Mouse (Mus musculus) intestine, postnatal 0 days (tissue): Measurements from ENCODE around the gene Limk2. TPM values are rescaled to one million over a fixed set of nuclear protein-coding genes. Genes with fewer than 3 reads are reported as not detected.

Source experiments
- ATAC-seq: fragments of 200-750 bp; cut with Nextera tagmentation; 2 replicates; pipeline ENCODE4 v1.8.0; 2017; ENCODE audit warnings: mild to moderate bottlenecking, moderate TSS enrichment, moderate library complexity
- H3K27ac ChIP-seq: fragments of 300-500 bp; sonication (generic); 2 replicates; pipeline ENCODE4 v1.5.1; 2014; ENCODE audit warnings: mild to moderate bottlenecking, low read depth, low read length, moderate library complexity
- H3K27me3 ChIP-seq: fragments of 300-500 bp; sonication (generic); replicated peaks from 2 replicates; pipeline ENCODE4 v1.6.1; 2014; ENCODE audit warnings: low read length, mixed read lengths; ENCODE audit not compliant: control insufficient read depth, insufficient read depth
- H3K36me3 ChIP-seq: fragments of 300-500 bp; sonication (generic); 2 replicates; pipeline ENCODE4 v1.6.1; 2014; ENCODE audit warnings: mild to moderate bottlenecking, moderate library complexity; ENCODE audit not compliant: control insufficient read depth, insufficient read depth
- H3K4me1 ChIP-seq: fragments of 300-500 bp; sonication (generic); replicated peaks from 2 replicates; pipeline ENCODE4 v1.6.1; 2014; ENCODE audit warnings: antibody characterized with exemption, low read length, mixed read lengths; ENCODE audit not compliant: control insufficient read depth, insufficient read depth
- H3K4me2 ChIP-seq: fragments of 300-500 bp; sonication (generic); replicated peaks from 2 replicates; pipeline ENCODE4 v1.6.1; 2014; ENCODE audit warnings: low read depth, mild to moderate bottlenecking, moderate library complexity
- H3K4me3 ChIP-seq: fragments of 300-500 bp; sonication (generic); 2 replicates; pipeline ENCODE4 v1.5.1; 2014; ENCODE audit warnings: low read depth, low read length
- H3K9ac ChIP-seq: fragments of 300-500 bp; sonication (generic); 2 replicates; pipeline ENCODE4 v1.6.1; 2014; ENCODE audit warnings: mild to moderate bottlenecking, low read depth, low read length
- H3K9me3 ChIP-seq: fragments of 300-500 bp; sonication (generic); 2 replicates; pipeline ENCODE4 v1.6.1; 2016; ENCODE audit warnings: mixed run types; ENCODE audit not compliant: control insufficient read depth
- CTCF ChIP-seq: sonication (generic); IDR thresholded peaks from 2 replicates; pipeline ENCODE4 v1.5.1; 2016; ENCODE audit warnings: low read depth, mild to moderate bottlenecking, control low read depth, antibody characterized with exemption, moderate library complexity
- WGBS: fragments of 180-500 bp; shearing (Covaris S2); extraction: QIAGEN DNeasy Blood & Tissue Kit; methylation state at CpG from one replicate; pipeline ENCODE4 v1.1.7; 2014; 5-methylcytosine and 5-hydroxymethylcytosine counted together
- polyA plus RNA-seq: library from polyadenylated mRNA; unstranded; fragments of >200 nt; fragmentation: Nextera tagmentation; extraction: Ambion mirVana; gene quantifications from 2 replicates; pipeline ENCODE4 v1.2.1, GENCODE M21; 2015

The Limk2 gene
- polyA plus RNA-seq, 1 experiment from 2014 or later: 68.4 TPM

DNA sequence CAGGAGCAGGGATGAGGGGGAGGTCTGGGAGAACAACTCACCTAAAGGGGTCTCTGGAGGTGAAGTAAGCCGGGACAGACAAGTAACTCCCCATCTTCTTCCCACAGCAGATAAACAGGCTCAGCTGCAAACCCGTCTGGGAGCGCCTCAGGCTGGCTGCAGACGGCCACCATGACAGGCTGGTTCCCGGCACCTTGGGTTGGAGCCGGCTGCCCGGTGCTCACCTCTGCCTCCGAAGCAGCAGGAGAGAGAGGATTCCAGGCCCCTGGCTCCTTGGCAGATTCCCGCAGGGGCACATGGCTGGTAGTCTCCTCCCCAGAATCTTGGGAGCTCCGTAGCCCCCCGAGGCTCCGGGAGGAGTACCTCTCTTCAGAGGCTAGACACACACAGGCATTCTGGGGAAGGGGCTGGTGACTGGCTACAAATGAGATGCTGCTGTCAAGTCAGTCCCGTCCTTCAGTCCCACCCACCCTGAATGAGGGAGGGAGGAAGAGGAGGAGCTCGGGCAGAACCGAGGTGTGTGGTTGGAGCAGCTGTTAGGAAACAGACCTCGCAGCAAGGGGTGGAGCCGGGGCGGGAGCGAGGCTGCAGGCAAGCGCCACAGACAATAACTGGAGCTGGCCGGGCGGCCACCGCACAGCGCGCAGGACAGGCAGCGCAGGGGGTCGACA is 37.9 kb downstream of the Limk2 start:
- Histone ChIP-seq H3K4me1 (peaks cover 8% of the 10 kb centered on the region; the same call in 1 of the 2 replicates), H3K9ac (peak overlapping the region; percentile 56), H3K4me3 (peak overlapping the region; percentile 49), H3K9me3 (no peaks in the 10 kb centered on the region), H3K36me3 (no peaks in the 10 kb centered on the region; the same call in 1 of the 2 replicates), H3K27me3 (no peaks in the 10 kb centered on the region), H3K27ac (peak overlapping the region; percentile 55), H3K4me2 (peak overlapping the region; percentile 78)
- WGBS: 10% methylated on average over 27 of the region's 27 CpGs
- peak; percentile 66 for ATAC-seq
- TF ChIP-seq CTCF: peak; percentile 18; the same call in 1 of the 2 replicates

DNA sequence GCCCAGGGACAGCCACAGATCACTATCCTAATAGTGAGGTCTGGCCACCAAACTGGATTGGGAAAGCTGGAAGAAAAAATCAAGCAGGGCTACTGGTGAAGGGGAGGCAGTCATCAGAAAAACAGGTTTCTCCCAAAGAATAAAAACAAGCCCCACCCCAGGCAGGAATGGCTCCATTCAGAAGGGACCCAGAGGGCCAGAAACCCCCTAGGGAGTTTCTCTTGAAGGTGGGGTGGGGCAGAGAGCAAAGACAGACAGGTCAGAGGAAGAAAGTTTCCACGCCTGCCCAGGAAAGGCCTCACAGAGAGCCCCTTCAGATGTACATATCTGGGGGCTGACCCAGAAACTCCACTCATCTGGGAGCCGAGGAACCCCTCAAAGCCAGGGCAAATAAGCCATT is 38.8 kb downstream of the Limk2 start:
- TF ChIP-seq CTCF: no peak
- no peaks in the 10 kb centered on the region for H3K27me3 ChIP-seq
- ATAC-seq: no peak
- H3K9me3 ChIP-seq: no peaks in the 10 kb centered on the region
- peaks cover 8% of the 10 kb centered on the region; the same call in 1 of the 2 replicates for H3K4me1 ChIP-seq
- H3K4me2 ChIP-seq: peak overlapping the region; percentile 78
- H3K27ac ChIP-seq: peak overlapping the region; percentile 83
- H3K36me3 ChIP-seq: no peaks in the 10 kb centered on the region; the same call in 1 of the 2 replicates
- H3K9ac ChIP-seq: 0 out of 2 replicates have a peak overlapping the region, but pooled peaks have one; percentile 56
- 61% methylated on average over 2 of the region's 2 CpGs for WGBS
- H3K4me3 ChIP-seq: peak overlapping the region; percentile 49

DNA sequence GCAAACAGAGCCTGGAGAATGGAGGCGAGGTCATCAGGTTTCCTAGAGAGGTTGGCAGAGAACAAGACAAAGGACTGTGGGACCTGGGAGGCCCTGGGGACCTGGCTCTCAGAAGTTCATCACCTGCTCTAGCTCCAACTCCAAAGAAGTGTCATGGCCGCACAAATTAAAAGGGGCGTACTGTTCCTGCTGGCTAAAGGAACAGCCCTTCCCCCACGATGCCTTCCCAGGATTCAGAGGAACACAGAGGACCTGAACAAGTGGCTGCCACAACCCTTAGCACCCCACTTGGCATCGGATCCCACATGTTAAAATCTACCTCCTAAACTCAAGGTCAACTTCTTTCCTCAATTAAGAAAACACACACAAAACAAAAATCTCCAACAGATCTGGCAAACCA is 39.5 kb downstream of the Limk2 start:
- Histone ChIP-seq H3K27me3 (no peaks in the 10 kb centered on the region), H3K36me3 (no peaks in the 10 kb centered on the region; the same call in 1 of the 2 replicates), H3K27ac (peak overlapping the region; percentile 83), H3K4me3 (peak overlapping the region; percentile 49; the same call in 1 of the 2 replicates), H3K4me1 (peaks cover 8% of the 10 kb centered on the region; the same call in 1 of the 2 replicates), H3K9ac (no peak overlapping the region), H3K4me2 (peak overlapping the region; percentile 78), H3K9me3 (no peaks in the 10 kb centered on the region)
- 59% methylated on average over 5 of the region's 5 CpGs for WGBS
- peak; percentile 36 for ATAC-seq
- no peak for TF ChIP-seq CTCF

DNA sequence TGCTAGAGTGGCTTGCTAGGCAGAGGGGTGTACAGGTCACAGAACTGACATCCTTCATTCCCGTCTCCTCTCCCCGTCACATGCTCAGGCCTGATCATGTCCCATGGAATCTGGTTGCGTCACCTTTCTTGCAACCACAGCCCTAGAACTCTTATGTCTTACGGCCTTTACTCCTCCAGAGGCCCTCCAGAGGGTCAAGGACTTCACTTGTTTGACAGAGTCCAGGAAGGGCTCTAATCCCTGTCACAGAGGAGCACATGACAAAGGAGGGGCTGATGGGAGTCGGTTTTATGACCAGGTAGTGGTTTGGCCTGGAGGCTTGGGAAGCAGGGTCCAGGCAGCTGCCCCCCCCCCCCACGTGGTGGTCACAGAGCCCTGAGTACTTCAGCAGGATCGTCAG is 40.0 kb downstream of the Limk2 start:
- Histone ChIP-seq H3K36me3 (no peaks in the 10 kb centered on the region; the same call in 1 of the 2 replicates), H3K27ac (peak overlapping the region; percentile 83), H3K4me3 (no peak overlapping the region; the same call in 1 of the 2 replicates), H3K27me3 (no peaks in the 10 kb centered on the region), H3K9ac (no peak overlapping the region), H3K9me3 (no peaks in the 10 kb centered on the region), H3K4me2 (peak overlapping the region; percentile 78), H3K4me1 (peaks cover 6% of the 10 kb centered on the region; the same call in 1 of the 2 replicates)
- peak; percentile 90 for ATAC-seq
- no peak for TF ChIP-seq CTCF
- WGBS: 37% methylated on average over 7 of the region's 7 CpGs

DNA sequence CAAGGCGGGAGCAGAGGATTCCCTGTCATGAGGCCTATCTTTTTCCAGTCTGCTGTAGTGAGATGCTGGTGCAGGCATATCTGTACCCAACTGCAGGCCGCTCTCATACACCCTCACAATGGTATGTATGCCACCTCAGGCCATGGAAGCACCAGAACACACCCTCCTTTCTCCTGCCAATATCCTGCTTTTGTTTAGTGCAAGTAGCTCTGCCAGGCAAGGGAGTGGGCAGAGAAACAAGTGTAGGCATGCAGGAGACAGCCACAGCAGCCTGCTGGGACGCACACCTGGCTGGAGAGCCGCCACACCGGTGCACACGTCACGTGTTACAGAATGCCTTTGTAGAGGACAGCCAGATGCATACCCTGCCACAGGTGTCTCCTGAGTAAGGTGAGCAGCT is 42.6 kb downstream of the Limk2 start:
- H3K4me2 ChIP-seq: no peak overlapping the region
- no peak for ATAC-seq
- no peak for TF ChIP-seq CTCF
- no peaks in the 10 kb centered on the region for H3K9me3 ChIP-seq
- H3K27me3 ChIP-seq: no peaks in the 10 kb centered on the region
- WGBS: 84% methylated on average over 7 of the region's 7 CpGs
- no peaks in the 10 kb centered on the region; the same call in 1 of the 2 replicates for H3K4me1 ChIP-seq
- no peak overlapping the region for H3K27ac ChIP-seq
- H3K36me3 ChIP-seq: no peaks in the 10 kb centered on the region; the same call in 1 of the 2 replicates
- H3K4me3 ChIP-seq: no peak overlapping the region
- no peak overlapping the region for H3K9ac ChIP-seq

DNA sequence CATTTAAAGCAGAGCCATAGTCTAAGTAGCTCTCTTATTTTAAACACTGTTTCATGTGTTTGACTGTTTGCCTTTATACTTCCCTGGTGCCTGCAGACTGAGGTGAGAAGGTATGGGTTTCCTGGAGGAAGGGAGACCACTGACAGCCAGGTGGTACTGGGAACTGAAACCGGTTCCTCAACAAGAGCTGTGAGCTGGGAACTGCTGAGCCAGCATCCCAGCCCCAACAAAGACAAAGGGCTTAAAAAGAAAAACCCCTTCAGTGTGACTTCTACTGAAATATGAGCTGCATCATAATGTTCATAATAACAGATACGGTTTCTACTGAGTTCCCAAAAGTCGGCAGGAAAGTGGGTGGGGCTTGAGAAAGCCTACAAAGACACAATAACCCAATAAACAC is 46.1 kb downstream of the Limk2 start:
- no peak overlapping the region for H3K4me3 ChIP-seq
- no peak overlapping the region for H3K9ac ChIP-seq
- H3K4me2 ChIP-seq: no peak overlapping the region
- ATAC-seq: no peak
- no peak for TF ChIP-seq CTCF
- peaks cover 31% of the 10 kb centered on the region for H3K36me3 ChIP-seq
- H3K27ac ChIP-seq: no peak overlapping the region
- no peaks in the 10 kb centered on the region for H3K9me3 ChIP-seq
- no peaks in the 10 kb centered on the region for H3K4me1 ChIP-seq
- H3K27me3 ChIP-seq: no peaks in the 10 kb centered on the region
- WGBS: 70% methylated on average over 3 of the region's 3 CpGs
